Mouse (Mus musculus): ENCODE data around the gene Themis3. TPM values are rescaled to one million over a fixed set of nuclear protein-coding genes. Genes with fewer than 3 reads are reported as not detected.

The Themis3 gene
- polyA plus RNA-seq (2012; rRNA removed) = 0.03 TPM in 1 of 2 replicates, not detected in the other

GRCm38 (mm10) chr17:66594435-66594834 lies at the start of gene Themis3:
Gene Themis3 (minus strand): TSS chr17:66594621.

GRCm38 (mm10) chr17:66519554-66520553 lies 74.6 kb downstream of the Themis3 start, which contains the start of gene Rab12:
Gene Rab12 (minus strand): TSS chr17:66519729.

Other genes starting within 250 kb of the Themis3 start
- gene Mtcl1, start 144.9 kb downstream of the Themis3 start, polyA plus RNA-seq (2012; rRNA removed) = 16.0 and 16.6 TPM in 2 replicates
- gene Rab12, start 74.9 kb downstream of the Themis3 start, polyA plus RNA-seq (2012; rRNA removed) = 148 and 151 TPM in 2 replicates